Mouse (Mus musculus) central nervous system, embryonic 14 days (tissue): ENCODE data around the gene Mtcp1. TPM values are rescaled to one million over a fixed set of nuclear protein-coding genes. Genes with fewer than 3 reads are reported as not detected.

ENCODE experiments used
- polyA plus RNA-seq: library from polyadenylated mRNA; depleted of rRNA; stranded (reverse); fragments of >200 nt; gene quantifications from 2 replicates; pipeline ENCODE4 v1.2.3, GENCODE M21; 2012; rRNA removed

Mtcp1 gene
- 10.7 and 12.4 TPM in 2 replicates for polyA plus RNA-seq

DNA sequence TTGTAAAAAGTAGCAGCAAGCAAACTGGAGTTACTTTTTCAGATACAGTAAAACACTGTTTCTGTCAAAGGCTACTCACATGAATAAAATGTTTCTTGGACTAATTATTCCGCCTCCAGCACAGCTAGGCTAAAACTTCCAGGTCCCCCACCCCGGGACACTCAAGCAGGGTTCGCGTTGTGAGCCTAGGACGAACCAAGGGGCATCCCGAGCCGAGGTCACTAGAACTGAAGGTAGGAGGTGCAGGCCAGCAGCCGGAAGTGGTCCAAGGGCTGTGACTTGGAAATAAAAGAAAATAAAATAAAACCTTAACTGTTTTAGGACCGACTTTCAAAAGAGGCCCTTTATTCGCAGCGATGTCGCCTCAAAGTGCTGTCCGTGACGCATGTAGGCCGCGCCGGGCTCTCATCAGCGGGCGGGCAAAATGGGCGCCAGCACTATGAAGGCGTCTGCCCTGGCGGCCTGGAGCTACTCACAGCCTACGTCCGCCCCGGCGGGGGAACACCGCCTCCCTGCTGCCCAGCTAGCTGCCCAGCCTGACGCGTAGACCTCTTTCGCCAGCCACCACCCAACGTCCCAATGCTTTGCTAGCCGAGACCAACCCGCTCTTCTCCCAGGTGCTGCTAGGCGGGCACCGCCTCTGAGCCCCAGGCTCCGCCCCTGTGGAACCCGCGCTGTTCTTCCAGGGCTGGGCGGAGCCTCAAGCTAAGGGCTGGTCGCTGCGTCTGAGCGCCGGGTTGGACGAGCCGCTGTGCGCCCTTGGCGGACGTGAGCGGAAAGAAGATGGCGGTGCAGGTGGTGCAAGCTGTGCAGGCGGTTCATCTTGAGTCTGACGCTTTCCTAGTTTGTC is at the start of gene Mtcp1, which contains the start of the genes Cmc4 and Brcc3:
TSS of gene Mtcp1 (minus strand) at position 653 of the 850 bp plus-strand sequence.
TSS of gene Cmc4 (minus strand) at position 649 of the 850 bp plus-strand sequence.
TSS of gene Brcc3 (plus strand) at position 693 of the 850 bp plus-strand sequence.

DNA sequence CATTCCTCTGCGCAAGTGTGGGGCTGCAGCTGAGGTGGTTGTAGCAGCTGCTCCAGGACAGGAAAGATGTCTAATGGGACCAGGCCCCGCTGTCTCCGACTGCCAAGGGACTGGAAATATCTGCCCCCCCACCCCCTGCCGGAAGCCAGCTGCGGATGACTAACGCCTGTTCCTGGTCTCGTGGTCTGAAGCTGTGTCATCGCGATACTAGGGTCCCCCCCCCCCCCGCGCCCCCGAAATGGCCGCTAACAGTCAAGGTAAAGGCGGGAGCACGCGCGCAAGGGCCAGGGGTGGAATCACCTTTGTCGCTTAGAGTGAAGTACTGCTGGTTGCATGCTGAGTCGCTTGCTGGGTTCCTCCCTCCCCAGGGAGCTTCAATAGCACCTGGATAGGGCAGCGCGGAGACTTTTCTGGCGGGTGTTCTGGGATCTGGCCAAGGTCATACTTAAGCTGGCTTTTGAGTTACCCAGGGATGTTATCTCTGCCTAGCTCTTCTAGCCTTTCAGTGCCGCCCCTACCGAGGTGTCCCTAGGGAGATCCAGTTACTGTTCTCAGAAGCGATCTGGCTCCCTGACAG is 34.1 kb downstream of the Mtcp1 start, which contains the start of the genes Fundc2 and F8:
TSS of gene Fundc2 (plus strand) at position 205 of the 577 bp plus-strand sequence.
TSS of gene F8 (minus strand) at position 421 of the 577 bp plus-strand sequence.

Other genes starting within 250 kb of the Mtcp1 start
- 19.7 and 20.0 TPM in 2 replicates for gene Fundc2, start 34.2 kb downstream of the Mtcp1 start, polyA plus RNA-seq
- gene F8, start 34.0 kb downstream of the Mtcp1 start, polyA plus RNA-seq, result 0.56 and 0.66 TPM in 2 replicates
- gene Cmc4, start within 50 bp of the Mtcp1 start, polyA plus RNA-seq, result 20.2 and 21.7 TPM in 2 replicates
- 24.9 and 29.5 TPM in 2 replicates for gene Brcc3, start within 50 bp of the Mtcp1 start, polyA plus RNA-seq
- gene Vbp1, start 97.7 kb upstream of the Mtcp1 start, polyA plus RNA-seq, result 87.2 and 103 TPM in 2 replicates
- 12.1 and 15.0 TPM in 2 replicates for gene Rab39b, start 161.6 kb upstream of the Mtcp1 start, polyA plus RNA-seq